In the genomic region with DNA sequence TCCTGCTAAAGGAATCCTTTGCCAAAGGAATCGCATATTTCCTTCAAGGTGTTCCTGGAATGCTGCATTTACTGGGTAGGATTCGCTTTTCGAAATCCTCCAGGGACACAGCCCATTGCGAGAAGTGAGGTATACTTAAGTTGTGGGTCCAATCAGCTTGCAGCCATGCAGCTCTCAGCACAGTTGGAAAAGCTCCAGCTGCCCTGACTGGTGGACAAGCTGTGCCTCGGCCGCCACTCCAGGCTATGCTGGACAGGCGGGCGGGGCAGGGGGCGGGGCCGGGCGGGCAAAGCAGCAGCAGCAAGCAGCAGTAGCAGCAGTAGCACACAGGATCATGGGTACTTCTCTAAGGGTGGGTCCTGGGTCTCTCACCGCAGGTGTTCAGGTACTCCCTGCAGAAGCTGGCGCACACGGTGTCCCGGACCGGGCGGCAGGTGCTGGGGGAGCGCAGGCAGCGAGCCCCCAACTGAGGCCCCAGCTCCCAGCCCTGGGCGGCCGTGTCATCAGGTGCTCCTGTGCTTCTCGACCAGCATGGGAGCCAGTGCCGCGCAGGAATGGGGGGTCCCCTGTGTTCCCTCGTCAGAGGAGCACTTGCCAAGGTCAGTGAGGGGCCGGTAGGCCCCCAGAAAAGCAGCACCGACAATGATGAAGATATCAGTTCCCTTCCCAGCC, we compare ENCODE assay signal across 8 mouse cellular contexts. TPM values are rescaled to one million over a fixed set of nuclear protein-coding genes. Genes with fewer than 3 reads are reported as not detected.
A peak's percentile ranks its signal among the peaks of the same experiment; 100 is the strongest.
DNase-seq lines count a peak whose midpoint lies in the region; ATAC-seq lines count a peak whose summit lies in the region.

No protein-coding gene starts in this region.

- H3K27me3 ChIP-seq in intestine, embryonic 15.5 days (replicated peaks) = no peaks in the 10 kb centered on the region
- H3K27me3 ChIP-seq in limb, embryonic 10.5 days (ENCODE audit: low read depth, poor library complexity, severe bottlenecking) = no peaks in the 10 kb centered on the region

- peak; percentile 30; the same call in 1 of the 2 replicates for ATAC-seq in granulocyte monocyte progenitor cell, adult 5-6 weeks (replicated peaks; ENCODE audit: poor library complexity, severe bottlenecking)
- peak; percentile 81 for ATAC-seq in intestine, embryonic 15.5 days
- 0 out of 2 replicates have a peak, but pooled peaks have one; percentile 4 for ATAC-seq in megakaryocyte progenitor cell, adult 5-6 weeks (replicated peaks; ENCODE audit: poor library complexity)
- ATAC-seq in inflammation-experienced regulatory T-cells, adult 6 months = no peak

- peaks cover 47% of the 10 kb centered on the region for H3K36me3 ChIP-seq in intestine, embryonic 15.5 days
- peaks cover 82% of the 10 kb centered on the region for H3K36me3 ChIP-seq in limb, embryonic 10.5 days

- no peak overlapping the region for H3K27ac ChIP-seq in intestine, embryonic 15.5 days
- H3K27ac ChIP-seq in limb, embryonic 10.5 days = peak overlapping the region; percentile 77

- peak; percentile 91 for DNase-seq in adrenal gland, postnatal 10 days
- DNase-seq in embryo, embryonic 11 days = peak; percentile 90
- peak; percentile 72 for DNase-seq in limb, embryonic 10.5 days (ENCODE audit: low spot score)
- DNase-seq in right cerebral cortex, postnatal 36 days (ENCODE audit: low spot score in 2 of 2) = peak; percentile 54 to 59

- peaks cover 26% of the 10 kb centered on the region for H3K4me1 ChIP-seq in intestine, embryonic 15.5 days (replicated peaks)
- peaks cover 73% of the 10 kb centered on the region for H3K4me1 ChIP-seq in limb, embryonic 10.5 days

- peak overlapping the region; percentile 5; the same call in 1 of the 2 replicates for H3K9ac ChIP-seq in intestine, embryonic 15.5 days

- peak overlapping the region; percentile 32 for H3K4me3 ChIP-seq in intestine, embryonic 15.5 days (replicated peaks)
- H3K4me3 ChIP-seq in limb, embryonic 10.5 days = peak overlapping the region; percentile 67

- WGBS in intestine, embryonic 15.5 days = 48% methylated on average over 27 of the region's 27 CpGs
- 53% methylated on average over 27 of the region's 27 CpGs for WGBS in limb, embryonic 10.5 days

- 0 out of 2 replicates have a peak, but pooled peaks cover 2% of the 10 kb centered on the region for H3K9me3 ChIP-seq in intestine, embryonic 15.5 days
- H3K9me3 ChIP-seq in limb, embryonic 10.5 days (replicated peaks) = peaks cover 34% of the 10 kb centered on the region

- peak overlapping the region; percentile 65 for H3K4me2 ChIP-seq in intestine, embryonic 15.5 days (replicated peaks)

RNA-seq across cellular contexts. Expression of a gene that starts 1.4 kb away (rescaled TPM):
- 100 to 1,000 TPM; 184 to 187 TPM for total RNA-seq in adrenal gland, postnatal 10 days (2021)
- total RNA-seq in granulocyte monocyte progenitor cell, adult 5-6 weeks (2014; fragmentation: Nextera tagmentation) = not detected in 2 replicates
- not detected in 2 replicates for total RNA-seq in granulocyte monocyte progenitor cell, adult 5-6 weeks (2017)
- polyA plus RNA-seq in intestine, embryonic 15.5 days (2015; fragmentation: Nextera tagmentation; extraction: Ambion mirVana) = 428 and 457 TPM in 2 replicates
- polyA plus RNA-seq in limb, embryonic 10.5 days (2016; fragmentation: Nextera tagmentation; extraction: Ambion mirVana) = 2,112 and 2,427 TPM in 2 replicates
- total RNA-seq in megakaryocyte progenitor cell, adult 5-6 weeks (2015) = 0.24 TPM in 1 of 2 replicates, not detected in the other
- not detected in 2 replicates for total RNA-seq in megakaryocyte progenitor cell, adult 5-6 weeks (2017)
- polyA plus RNA-seq in inflammation-experienced regulatory T-cells, adult 6 months (2017; shearing (Covaris generic)) = under 1 TPM in 1 of 3 experiments, not detected in 2; 0.67 TPM

RNA-seq across cellular contexts. Expression of a gene that starts 9.8 kb away (rescaled TPM):
- 10 to 100 TPM; 79.7 to 99.3 TPM for total RNA-seq in adrenal gland, postnatal 10 days (2021)
- total RNA-seq in granulocyte monocyte progenitor cell, adult 5-6 weeks (2014; fragmentation: Nextera tagmentation) = 13.4 and 29.1 TPM in 2 replicates
- 6.7 and 7.9 TPM in 2 replicates for total RNA-seq in granulocyte monocyte progenitor cell, adult 5-6 weeks (2017)
- 39.2 and 40.9 TPM in 2 replicates for polyA plus RNA-seq in intestine, embryonic 15.5 days (2015; fragmentation: Nextera tagmentation; extraction: Ambion mirVana)
- polyA plus RNA-seq in limb, embryonic 10.5 days (2016; fragmentation: Nextera tagmentation; extraction: Ambion mirVana) = 58.0 and 66.9 TPM in 2 replicates
- total RNA-seq in megakaryocyte progenitor cell, adult 5-6 weeks (2015) = 12.8 and 16.0 TPM in 2 replicates
- total RNA-seq in megakaryocyte progenitor cell, adult 5-6 weeks (2017) = 5.1 and 8.6 TPM in 2 replicates
- 10 to 100 TPM; 13.9 to 21.2 (median 15.1) TPM for polyA plus RNA-seq in inflammation-experienced regulatory T-cells, adult 6 months (2017; shearing (Covaris generic))

Comparison
In these comparisons a context has a peak if more than half of its experiments do, and no peak if none do; other contexts are left out.
1. RNA of a gene that starts 1.4 kb away (total RNA-seq): 184 to 187 TPM in adrenal gland, postnatal 10 days; 0.24 TPM in megakaryocyte progenitor cell, adult 5-6 weeks and not detected in granulocyte monocyte progenitor cell, adult 5-6 weeks; every median in the first group is over 100 times any median in the second.
2. Peak in every context shown above with its lines, with median percentiles within 50 percentile points of each other: DNase-seq.